Comparison of ENCODE assay signal across 11 mouse cellular contexts in genomic region chr6:54819272-54819671, GRCm38 (mm10). TPM values are rescaled to one million over a fixed set of nuclear protein-coding genes. Genes with fewer than 3 reads are reported as not detected.
A peak's percentile ranks its signal among the peaks of the same experiment; 100 is the strongest.
DNase-seq lines count a peak whose midpoint lies in the region; ATAC-seq and TF ChIP-seq lines count a peak whose summit lies in the region.
"Had no signal": no experiment of that assay in that cellular context is flagged by ENCODE, and none has a peak within 500 bp of the region (broad histone marks: within the 10 kb centered on the region; RNA-seq: fewer than 3 reads in every experiment).

No protein-coding gene starts in this region.

- DNase-seq in hindbrain, embryonic 11.5 days (ENCODE audit: low spot score), result no peak
- DNase-seq in A20 (ENCODE audit: low read depth, low spot score) (peak; percentile 44), adipocyte (ENCODE audit: low spot score) (peak; percentile 11)
- no peak for DNase-seq in frontal cortex, postnatal 14 days (ENCODE audit: low spot score in 2 of 2)
- no peak for DNase-seq in adrenal gland, postnatal 36 days
- DNase-seq: kidney, postnatal 14 days; right cerebral cortex, postnatal 4 days had no signal

- H3K9ac ChIP-seq in hindbrain, embryonic 12.5 days, result no peak overlapping the region
- H3K9ac ChIP-seq in hindbrain, embryonic 11.5 days (ENCODE audit: low read depth, low read length), result no peak overlapping the region
- H3K9ac ChIP-seq in intestine, postnatal 0 days (ENCODE audit: low read depth, low read length), result peak overlapping the region; percentile 22; the same call in 1 of the 2 replicates

- no peaks in the 10 kb centered on the region for H3K9me3 ChIP-seq in hindbrain, embryonic 12.5 days (replicated peaks)
- H3K9me3 ChIP-seq in hindbrain, embryonic 11.5 days (ENCODE audit: control insufficient read depth, low read length), result no peaks in the 10 kb centered on the region
- no peaks in the 10 kb centered on the region for H3K9me3 ChIP-seq in intestine, postnatal 0 days (ENCODE audit: control insufficient read depth)

- H3K4me1 ChIP-seq in hindbrain, embryonic 12.5 days, result peaks cover 19% of the 10 kb centered on the region
- no peaks in the 10 kb centered on the region for H3K4me1 ChIP-seq in hindbrain, embryonic 11.5 days (replicated peaks; ENCODE audit: control insufficient read depth, insufficient read depth, low read length)
- peaks cover 2% of the 10 kb centered on the region for H3K4me1 ChIP-seq in intestine, postnatal 0 days (replicated peaks; ENCODE audit: control insufficient read depth, insufficient read depth, low read length)

- H3K27me3 ChIP-seq in hindbrain, embryonic 12.5 days, result peaks cover 3% of the 10 kb centered on the region; the same call in 1 of the 2 replicates
- no peaks in the 10 kb centered on the region for H3K27me3 ChIP-seq in hindbrain, embryonic 11.5 days (ENCODE audit: control insufficient read depth, insufficient read depth, low read length)
- no peaks in the 10 kb centered on the region for H3K27me3 ChIP-seq in intestine, postnatal 0 days (replicated peaks; ENCODE audit: control insufficient read depth, insufficient read depth, low read length)
- H3K27me3 ChIP-seq: Patski had no signal

- WGBS in hindbrain, embryonic 12.5 days, result 36% methylated on average over 4 of the region's 4 CpGs
- 31% methylated on average over 4 of the region's 4 CpGs for WGBS in hindbrain, embryonic 11.5 days
- WGBS in intestine, postnatal 0 days, result 41% methylated on average over 4 of the region's 4 CpGs

- no peaks in the 10 kb centered on the region for H3K36me3 ChIP-seq in hindbrain, embryonic 12.5 days
- H3K36me3 ChIP-seq in hindbrain, embryonic 11.5 days (ENCODE audit: control insufficient read depth, insufficient read depth, low read length), result no peaks in the 10 kb centered on the region
- no peaks in the 10 kb centered on the region for H3K36me3 ChIP-seq in intestine, postnatal 0 days (ENCODE audit: control insufficient read depth, insufficient read depth)

- no peak for TF ChIP-seq CTCF in intestine, postnatal 0 days (IDR thresholded peaks at IDR 0.05; ENCODE audit: low read depth)

- no peak for ATAC-seq in hindbrain, embryonic 12.5 days (ENCODE audit: low FRiP score)
- ATAC-seq in hindbrain, embryonic 11.5 days (ENCODE audit: low FRiP score), result no peak
- ATAC-seq in intestine, postnatal 0 days, result no peak
- ATAC-seq in monocyte, adult 5-6 weeks (replicated peaks; ENCODE audit: insufficient number of reproducible peaks, low FRiP score, low TSS enrichment, poor library complexity, severe bottlenecking), result no peak
- ATAC-seq: Patski had no signal

- no peak overlapping the region for H3K4me3 ChIP-seq in hindbrain, embryonic 12.5 days
- H3K4me3 ChIP-seq in hindbrain, embryonic 11.5 days (ENCODE audit: low read depth, low read length), result no peak overlapping the region
- no peak overlapping the region for H3K4me3 ChIP-seq in intestine, postnatal 0 days (ENCODE audit: low read depth, low read length)

- no peak overlapping the region for H3K27ac ChIP-seq in hindbrain, embryonic 12.5 days
- H3K27ac ChIP-seq in hindbrain, embryonic 11.5 days (ENCODE audit: low read depth, low read length), result no peak overlapping the region
- H3K27ac ChIP-seq in intestine, postnatal 0 days (ENCODE audit: low read depth, low read length), result no peak overlapping the region

- H3K4me2 ChIP-seq in hindbrain, embryonic 12.5 days (replicated peaks), result peak overlapping the region; percentile 6; the same call in 1 of the 2 replicates
- H3K4me2 ChIP-seq in hindbrain, embryonic 11.5 days (replicated peaks; ENCODE audit: low read depth, low read length), result no peak overlapping the region
- peak overlapping the region; percentile 40 for H3K4me2 ChIP-seq in intestine, postnatal 0 days (replicated peaks; ENCODE audit: low read depth)

RNA-seq across cellular contexts. Expression of gene Znrf2, which starts 2.6 kb away (rescaled TPM):
- polyA plus RNA-seq in hindbrain, embryonic 12.5 days (2016; fragmentation: Nextera tagmentation; extraction: Ambion mirVana), result 3.9 and 4.1 TPM in 2 replicates
- 3.2 and 3.6 TPM in 2 replicates for polyA plus RNA-seq in hindbrain, embryonic 11.5 days (2014; fragmentation: Nextera tagmentation; extraction: Ambion mirVana)
- 7.8 and 8.5 TPM in 2 replicates for polyA plus RNA-seq in intestine, postnatal 0 days (2015; fragmentation: Nextera tagmentation; extraction: Ambion mirVana)
- 10 to 100 TPM; 36.9 to 53.2 TPM for total RNA-seq in adrenal gland, postnatal 36 days (2021)
- 73.5 to 140 TPM (median 84.1 TPM) in 3 replicates for total RNA-seq in monocyte, adult 5-6 weeks (2017)

Comparison
In these comparisons a context has a peak if more than half of its experiments do, and no peak if none do; other contexts are left out.
1. DNase-seq: peak in A20 (single experiment) and adipocyte (single experiment); none in hindbrain, embryonic 11.5 days (single experiment), frontal cortex, postnatal 14 days (0 of 2) and adrenal gland, postnatal 36 days (0 of 2).